Mouse (Mus musculus): ENCODE measurements around the gene Ube2e2. TPM values are rescaled to one million over a fixed set of nuclear protein-coding genes. Genes with fewer than 3 reads are reported as not detected.

Ube2e2 gene
- polyA plus RNA-seq, 1 experiment, result not detected

DNA sequence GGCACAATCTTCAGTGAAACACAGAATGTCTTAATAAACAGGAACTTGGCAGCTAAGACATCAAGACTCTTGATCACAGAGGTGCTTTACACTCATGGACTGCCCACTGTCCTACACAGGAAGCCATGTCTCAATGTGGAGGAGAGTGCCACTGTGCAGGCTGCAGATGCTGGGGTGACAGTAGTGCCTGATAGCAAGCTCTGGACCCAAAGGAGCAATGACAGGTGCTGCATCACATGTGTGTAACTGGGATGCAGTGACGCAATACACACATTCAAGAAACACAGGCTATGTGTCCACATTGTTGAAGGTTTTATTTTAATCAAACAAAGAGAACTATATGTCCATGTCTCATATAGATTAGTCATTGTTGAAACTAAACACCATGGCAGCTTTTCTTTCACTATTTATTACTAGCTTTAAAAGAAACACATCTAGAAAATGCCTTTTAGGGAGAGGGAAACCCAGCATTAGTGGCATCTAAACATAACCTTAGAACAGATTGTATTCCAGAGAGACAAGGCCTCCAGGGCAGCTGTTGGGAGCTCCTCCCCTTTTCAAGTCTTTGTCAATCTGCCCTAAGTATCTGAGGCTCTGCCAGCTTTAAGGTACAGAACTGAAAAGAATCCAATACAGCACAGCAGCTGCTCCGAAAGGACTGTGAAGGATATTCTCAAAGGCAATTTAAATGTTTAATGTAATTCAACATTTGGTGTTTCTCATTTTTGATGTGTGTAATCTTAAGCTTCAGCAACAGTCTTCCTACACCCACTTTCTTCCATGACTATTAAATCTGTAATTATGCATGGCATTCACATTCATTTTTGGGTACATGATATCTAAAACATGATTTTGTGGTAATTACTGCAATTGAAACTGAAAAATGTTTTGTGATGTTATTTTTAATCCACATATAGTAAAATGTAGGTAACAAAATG is 135.2 kb downstream of the Ube2e2 start:
- H3K27ac ChIP-seq (ENCODE audit: insufficient read depth, low read depth, low read length), result 0 out of 2 replicates have a peak overlapping the region, but pooled peaks have one; percentile 16
- TF ChIP-seq POLR2A (IDR thresholded peaks at IDR 0.05; ENCODE audit: insufficient read depth, low read depth, low read length), result no peak
- TF ChIP-seq CTCF (IDR thresholded peaks at IDR 0.05; ENCODE audit: insufficient read depth, low read depth, low read length), result no peak
- 49% methylated on average over 2 of the region's 2 CpGs for WGBS
- no peak overlapping the region for H3K4me3 ChIP-seq (ENCODE audit: insufficient read depth, low read depth, low read length)
- H3K4me1 ChIP-seq (ENCODE audit: control insufficient read depth, insufficient read depth, low read length), result peaks cover 7% of the 10 kb centered on the region

DNA sequence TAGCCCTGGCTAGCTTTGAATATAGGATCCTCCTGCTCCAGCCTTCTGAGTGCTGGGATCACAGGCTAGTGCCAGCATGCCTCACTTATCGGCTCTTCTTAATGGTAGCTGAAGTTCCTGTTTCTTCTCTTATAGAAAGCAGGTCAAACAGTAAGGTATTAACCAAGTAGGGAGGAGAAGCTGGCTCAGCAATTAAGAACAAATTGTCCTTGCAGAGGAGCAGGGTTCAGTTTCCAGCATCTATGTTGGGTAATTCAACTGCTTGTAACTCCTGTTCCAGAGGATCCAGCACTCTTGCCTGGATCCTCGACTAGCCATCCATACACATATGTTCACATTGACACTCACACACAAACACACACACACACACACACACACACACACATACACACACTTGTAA is 136.1 kb downstream of the Ube2e2 start:
- Histone ChIP-seq H3K4me3 (ENCODE audit: insufficient read depth, low read depth, low read length) (no peak overlapping the region), H3K27ac (ENCODE audit: insufficient read depth, low read depth, low read length) (no peak overlapping the region), H3K4me1 (ENCODE audit: control insufficient read depth, insufficient read depth, low read length) (peaks cover 7% of the 10 kb centered on the region)
- WGBS, result 86% methylated on average over 2 of the region's 2 CpGs
- TF ChIP-seq CTCF (IDR thresholded peaks at IDR 0.05; ENCODE audit: insufficient read depth, low read depth, low read length), result no peak
- no peak for TF ChIP-seq POLR2A (IDR thresholded peaks at IDR 0.05; ENCODE audit: insufficient read depth, low read depth, low read length)

DNA sequence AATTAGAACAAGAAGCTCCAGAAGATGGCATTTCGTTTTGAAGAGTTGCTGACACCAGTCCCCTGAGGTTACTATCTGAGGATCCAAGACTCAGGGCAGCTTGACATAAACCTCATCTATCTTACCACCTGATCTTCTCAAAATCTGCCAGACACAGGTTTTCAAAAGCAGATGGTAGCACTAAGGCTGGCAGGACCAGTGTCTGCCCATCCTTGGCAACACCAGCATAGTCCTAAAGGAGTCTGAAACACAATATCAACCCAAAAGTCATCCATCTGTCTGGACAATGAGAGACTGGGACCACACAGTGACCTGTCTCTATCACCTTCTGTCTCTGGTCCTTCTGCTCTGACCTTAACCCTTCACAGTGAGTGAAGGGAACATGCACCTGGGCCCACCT is 138.7 kb downstream of the Ube2e2 start:
- no peak overlapping the region for H3K4me3 ChIP-seq (ENCODE audit: insufficient read depth, low read depth, low read length)
- H3K4me1 ChIP-seq (ENCODE audit: control insufficient read depth, insufficient read depth, low read length), result peaks cover 7% of the 10 kb centered on the region
- peak overlapping the region; percentile 16; the same call in 1 of the 2 replicates for H3K27ac ChIP-seq (ENCODE audit: insufficient read depth, low read depth, low read length)
- no peak for TF ChIP-seq POLR2A (IDR thresholded peaks at IDR 0.05; ENCODE audit: insufficient read depth, low read depth, low read length)
- no peak for TF ChIP-seq CTCF (IDR thresholded peaks at IDR 0.05; ENCODE audit: insufficient read depth, low read depth, low read length)
- WGBS, result 68% methylated on average over 1 of the region's 1 CpGs

DNA sequence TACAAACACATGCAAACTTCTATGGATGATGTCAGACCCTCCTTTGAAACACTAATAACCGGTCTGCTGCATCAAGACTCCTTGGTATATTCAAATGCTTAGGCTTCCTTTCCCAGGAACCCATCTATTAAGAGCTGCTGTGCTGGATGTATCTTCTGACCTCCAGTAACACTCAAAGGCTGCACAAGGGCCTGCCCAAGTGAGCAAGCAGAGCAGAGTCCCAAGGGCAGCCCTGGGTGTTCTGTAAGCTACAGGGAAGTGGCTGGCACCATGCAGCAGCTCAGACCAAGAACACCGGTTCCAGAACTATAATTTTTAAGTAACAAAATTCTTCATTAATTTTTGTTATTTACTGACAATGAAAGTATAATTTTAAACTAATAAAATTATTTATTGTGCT is 139.5 kb downstream of the Ube2e2 start:
- no peak overlapping the region for H3K27ac ChIP-seq (ENCODE audit: insufficient read depth, low read depth, low read length)
- peaks cover 5% of the 10 kb centered on the region for H3K4me1 ChIP-seq (ENCODE audit: control insufficient read depth, insufficient read depth, low read length)
- TF ChIP-seq CTCF (IDR thresholded peaks at IDR 0.05; ENCODE audit: insufficient read depth, low read depth, low read length) (no peak), POLR2A (IDR thresholded peaks at IDR 0.05; ENCODE audit: insufficient read depth, low read depth, low read length) (no peak)
- 47% methylated on average over 2 of the region's 2 CpGs for WGBS
- no peak overlapping the region for H3K4me3 ChIP-seq (ENCODE audit: insufficient read depth, low read depth, low read length)

DNA sequence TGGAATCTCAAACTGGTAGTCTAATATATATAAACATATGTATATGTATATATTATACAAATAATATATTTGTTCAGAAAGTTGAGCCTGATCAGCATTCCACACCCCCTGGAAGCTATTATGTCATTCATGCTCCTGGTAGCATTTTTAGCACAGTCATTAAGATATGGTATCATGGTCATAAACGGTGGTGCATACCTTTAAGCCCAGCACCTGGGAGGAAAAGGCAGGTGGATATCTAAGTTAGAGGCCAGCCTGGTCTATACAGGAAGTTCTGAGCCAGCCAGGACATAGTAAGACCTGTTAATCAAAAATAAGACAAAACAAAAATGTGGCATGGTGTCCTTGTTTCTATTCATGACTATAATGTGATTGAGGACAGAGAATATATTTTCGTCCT is 140.1 kb downstream of the Ube2e2 start:
- Histone ChIP-seq H3K27ac (ENCODE audit: insufficient read depth, low read depth, low read length) (no peak overlapping the region), H3K4me1 (ENCODE audit: control insufficient read depth, insufficient read depth, low read length) (peaks cover 5% of the 10 kb centered on the region), H3K4me3 (ENCODE audit: insufficient read depth, low read depth, low read length) (no peak overlapping the region)
- TF ChIP-seq POLR2A (IDR thresholded peaks at IDR 0.05; ENCODE audit: insufficient read depth, low read depth, low read length) (no peak), CTCF (IDR thresholded peaks at IDR 0.05; ENCODE audit: insufficient read depth, low read depth, low read length) (no peak)
- WGBS, result 75% methylated on average over 2 of the region's 2 CpGs

DNA sequence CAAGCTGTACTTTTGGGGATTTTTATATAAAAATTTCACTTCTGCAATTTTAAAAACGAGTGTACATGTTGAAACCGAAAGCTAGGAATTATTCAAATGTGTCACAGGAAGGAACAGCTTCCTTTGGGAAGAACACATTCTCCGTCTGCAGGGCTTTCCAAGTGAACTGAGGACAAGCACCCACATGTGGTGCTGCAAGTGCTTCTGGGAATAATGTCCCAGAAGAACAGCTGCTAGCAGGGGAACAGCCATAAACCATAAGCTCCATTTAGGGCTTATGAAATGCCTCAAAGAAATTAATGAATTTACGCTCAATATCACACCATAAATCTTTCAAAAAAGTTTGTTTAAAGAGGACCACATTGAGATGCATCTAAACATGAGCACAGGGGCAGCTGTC is 162.9 kb downstream of the Ube2e2 start:
- 46% methylated on average over 4 of the region's 4 CpGs for WGBS
- no peak for TF ChIP-seq CTCF (IDR thresholded peaks at IDR 0.05; ENCODE audit: insufficient read depth, low read depth, low read length)
- no peak for TF ChIP-seq POLR2A (IDR thresholded peaks at IDR 0.05; ENCODE audit: insufficient read depth, low read depth, low read length)
- Histone ChIP-seq H3K4me1 (ENCODE audit: control insufficient read depth, insufficient read depth, low read length) (no peaks in the 10 kb centered on the region), H3K27ac (ENCODE audit: insufficient read depth, low read depth, low read length) (no peak overlapping the region), H3K4me3 (ENCODE audit: insufficient read depth, low read depth, low read length) (no peak overlapping the region)

DNA sequence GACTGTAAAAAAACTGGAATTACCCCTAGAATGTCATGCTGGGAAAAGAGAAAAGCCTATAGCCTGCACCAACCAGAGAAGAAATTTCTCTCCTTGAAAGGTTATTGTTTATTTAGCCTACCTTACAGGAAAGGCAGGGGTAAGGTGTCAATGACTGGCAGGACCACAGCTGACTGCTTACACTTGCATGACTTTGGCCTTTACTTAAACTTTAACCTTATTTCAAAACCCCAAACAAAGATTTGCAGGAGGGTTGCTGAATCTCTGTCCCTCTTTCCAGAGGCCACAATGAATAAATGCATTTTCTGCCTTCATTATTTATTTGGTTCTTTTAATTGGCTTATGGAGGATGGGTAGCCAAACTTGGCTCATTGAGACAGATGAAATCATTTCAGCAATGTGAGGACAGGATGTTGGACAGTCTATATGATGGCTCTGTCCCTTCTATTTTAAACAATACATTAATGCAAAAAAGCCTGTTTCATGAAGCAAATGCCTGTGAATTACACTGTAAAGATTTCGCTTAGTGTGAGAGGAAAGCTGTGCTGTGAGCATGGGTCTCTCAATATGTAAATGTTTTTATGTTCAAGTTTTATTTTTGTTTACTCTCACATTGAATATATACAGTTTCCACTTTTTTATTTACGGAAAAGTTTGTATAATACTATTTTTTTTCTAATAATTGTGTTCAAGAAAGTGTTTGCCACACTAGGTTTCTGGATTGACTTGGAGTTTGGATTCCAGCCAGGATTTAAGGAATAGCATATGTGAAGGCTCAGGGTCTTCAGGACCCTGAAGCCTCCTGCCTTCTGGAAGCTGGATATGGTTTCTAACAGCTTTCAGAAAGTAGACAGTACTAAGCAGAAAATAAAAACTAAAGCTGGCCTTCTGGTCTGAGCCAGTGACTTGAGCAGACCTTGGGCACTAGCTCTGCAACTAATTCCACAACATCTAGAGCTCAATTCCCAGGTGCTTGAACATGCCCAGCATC is 173.2 kb downstream of the Ube2e2 start:
- Histone ChIP-seq H3K27ac (ENCODE audit: insufficient read depth, low read depth, low read length) (no peak overlapping the region), H3K4me3 (ENCODE audit: insufficient read depth, low read depth, low read length) (no peak overlapping the region), H3K4me1 (ENCODE audit: control insufficient read depth, insufficient read depth, low read length) (no peaks in the 10 kb centered on the region)
- TF ChIP-seq POLR2A (IDR thresholded peaks at IDR 0.05; ENCODE audit: insufficient read depth, low read depth, low read length) (no peak), CTCF (IDR thresholded peaks at IDR 0.05; ENCODE audit: insufficient read depth, low read depth, low read length) (no peak)
- WGBS, result 94% methylated on average over 2 of the region's 2 CpGs

DNA sequence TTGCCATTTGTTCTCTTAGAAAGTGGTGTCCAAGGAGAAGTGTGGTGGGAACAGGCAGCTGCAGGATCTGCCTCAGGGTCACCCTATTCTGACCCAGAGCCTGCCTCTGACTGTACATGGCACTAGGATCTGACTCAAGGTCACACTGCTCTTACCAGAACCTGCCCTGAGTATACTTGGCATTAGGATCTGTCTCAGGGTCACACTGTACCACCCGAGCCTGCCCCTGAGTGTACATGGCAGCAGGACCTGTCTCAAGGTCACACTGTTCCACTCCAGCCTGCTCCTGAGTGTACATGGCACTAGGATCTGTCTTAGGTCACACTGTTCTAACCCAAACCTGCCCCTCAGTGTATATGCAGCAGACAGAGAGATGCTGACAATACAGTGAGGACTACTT is 177.1 kb downstream of the Ube2e2 start:
- Histone ChIP-seq H3K4me1 (ENCODE audit: control insufficient read depth, insufficient read depth, low read length) (no peaks in the 10 kb centered on the region), H3K27ac (ENCODE audit: insufficient read depth, low read depth, low read length) (no peak overlapping the region), H3K4me3 (ENCODE audit: insufficient read depth, low read depth, low read length) (no peak overlapping the region)
- WGBS, result 90% methylated on average over 1 of the region's 1 CpGs
- TF ChIP-seq CTCF (IDR thresholded peaks at IDR 0.05; ENCODE audit: insufficient read depth, low read depth, low read length) (no peak), POLR2A (IDR thresholded peaks at IDR 0.05; ENCODE audit: insufficient read depth, low read depth, low read length) (no peak)

Measured in olfactory bulb, adult 2 months (tissue).